Mouse (Mus musculus) lung, embryonic 15.5 days (tissue): Measurements from ENCODE around the gene Actn2. TPM values are rescaled to one million over a fixed set of nuclear protein-coding genes. Genes with fewer than 3 reads are reported as not detected.
A peak's percentile ranks its signal among the peaks of the same experiment; 100 is the strongest.

Experiments
- ATAC-seq: fragments of 200-750 bp; cut with Nextera tagmentation; 2 replicates; pipeline ENCODE4 v1.8.0; 2017; ENCODE audit warnings: moderate number of reproducible peaks, borderline replicate concordance; ENCODE audit not compliant: low FRiP score, low TSS enrichment; ENCODE audit errors: extremely low read depth
- H3K27ac ChIP-seq: fragments of 300-500 bp; sonication (generic); 2 replicates; pipeline ENCODE4 v1.5.1; 2015; ENCODE audit warnings: moderate library complexity, mild to moderate bottlenecking, inconsistent platforms
- H3K27me3 ChIP-seq: fragments of 300-500 bp; sonication (generic); 2 replicates; pipeline ENCODE4 v1.6.1; 2015; ENCODE audit warnings: inconsistent platforms
- H3K36me3 ChIP-seq: fragments of 300-500 bp; sonication (generic); 2 replicates; pipeline ENCODE4 v1.6.1; 2015; ENCODE audit warnings: inconsistent platforms
- H3K4me1 ChIP-seq: fragments of 300-500 bp; sonication (generic); 2 replicates; pipeline ENCODE4 v1.6.1; 2015; ENCODE audit warnings: inconsistent platforms
- H3K4me2 ChIP-seq: fragments of 300-500 bp; sonication (generic); 2 replicates; pipeline ENCODE4 v1.6.1; 2015; ENCODE audit warnings: inconsistent platforms, mild to moderate bottlenecking, moderate library complexity
- H3K4me3 ChIP-seq: fragments of 300-500 bp; sonication (generic); 2 replicates; pipeline ENCODE4 v1.5.1; 2015; ENCODE audit warnings: mild to moderate bottlenecking, inconsistent platforms
- H3K9ac ChIP-seq: fragments of 300-500 bp; sonication (generic); 2 replicates; pipeline ENCODE4 v1.6.1; 2015; ENCODE audit warnings: inconsistent platforms
- H3K9me3 ChIP-seq: fragments of 300-500 bp; sonication (generic); 2 replicates; pipeline ENCODE4 v1.6.1; 2016; ENCODE audit warnings: inconsistent platforms
- WGBS: fragments of 180-500 bp; shearing (Covaris S2); methylation state at CpG from one replicate; pipeline ENCODE4 v1.1.7; 2015; 5-methylcytosine and 5-hydroxymethylcytosine counted together
- polyA plus RNA-seq: library from polyadenylated mRNA; unstranded; fragments of >200 nt; fragmentation: Nextera tagmentation; extraction: Ambion mirVana; gene quantifications from 2 replicates; pipeline ENCODE4 v1.2.1, GENCODE M21; 2015

The Actn2 gene
- polyA plus RNA-seq, 1 experiment from 2014 or later: 33.0 TPM

- no peak for ATAC-seq
- peaks cover 8% of the 10 kb centered on the region for H3K4me1 ChIP-seq
- H3K36me3 ChIP-seq: no peaks in the 10 kb centered on the region
- H3K4me2 ChIP-seq: no peak overlapping the region
- WGBS: 41% methylated on average over 6 of the region's 6 CpGs
- no peaks in the 10 kb centered on the region for H3K9me3 ChIP-seq
- H3K4me3 ChIP-seq: no peak overlapping the region
- no peaks in the 10 kb centered on the region for H3K27me3 ChIP-seq
- H3K27ac ChIP-seq: no peak overlapping the region
- H3K9ac ChIP-seq: no peak overlapping the region
These were observed 887 bp upstream of the Actn2 start for GRCm38 (mm10) chr13:12341447-12341846.

DNA sequence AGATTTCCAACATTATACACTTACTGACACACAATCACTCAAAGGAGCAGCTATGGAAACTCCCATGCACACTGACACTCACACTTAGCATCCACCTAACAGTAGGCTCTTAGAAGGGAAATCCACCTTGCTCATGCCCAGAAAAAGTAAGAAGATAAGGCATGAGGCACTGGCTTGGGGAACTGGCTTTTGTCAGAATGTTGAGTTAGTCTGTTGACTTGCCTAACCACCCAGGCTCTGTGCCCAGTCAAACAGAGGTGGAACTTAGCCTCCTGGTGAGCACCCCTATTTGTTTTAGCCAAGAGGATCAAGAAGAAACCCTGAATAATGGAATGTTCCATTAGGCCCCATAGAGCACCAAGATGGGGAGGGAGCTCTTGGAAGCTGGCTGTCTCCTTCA, 1.1 kb downstream of the Actn2 start:
- Histone ChIP-seq H3K9ac (no peak overlapping the region), H3K9me3 (no peaks in the 10 kb centered on the region), H3K4me1 (peaks cover 8% of the 10 kb centered on the region), H3K27ac (no peak overlapping the region), H3K4me2 (peak overlapping the region; percentile 70; the same call in 1 of the 2 replicates), H3K27me3 (no peaks in the 10 kb centered on the region), H3K4me3 (no peak overlapping the region), H3K36me3 (no peaks in the 10 kb centered on the region)
- ATAC-seq: no peak

DNA sequence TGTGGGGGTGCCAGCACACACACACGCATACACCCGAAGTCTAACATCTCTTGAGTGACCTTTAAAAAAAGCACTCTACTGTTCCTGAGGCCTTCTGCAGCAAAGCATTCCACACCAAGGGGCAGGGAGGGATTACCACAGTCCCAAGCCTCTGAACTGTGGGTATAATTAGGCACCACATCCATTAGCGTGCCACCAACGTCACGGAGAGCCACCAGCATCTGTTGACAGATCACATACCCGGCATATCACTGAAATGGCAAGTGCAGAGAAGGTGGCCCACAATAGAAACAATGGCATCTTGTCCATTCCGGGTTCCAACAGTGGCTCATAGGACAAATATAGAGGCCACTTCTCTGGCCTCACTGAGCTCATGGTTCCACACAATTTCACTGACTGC, 2.8 kb downstream of the Actn2 start:
- 71% methylated on average over 7 of the region's 7 CpGs for WGBS
- no peak overlapping the region for H3K4me3 ChIP-seq
- no peaks in the 10 kb centered on the region for H3K27me3 ChIP-seq
- no peak overlapping the region for H3K9ac ChIP-seq
- H3K9me3 ChIP-seq: no peaks in the 10 kb centered on the region
- H3K27ac ChIP-seq: no peak overlapping the region
- no peaks in the 10 kb centered on the region for H3K36me3 ChIP-seq
- peaks cover 8% of the 10 kb centered on the region for H3K4me1 ChIP-seq
- no peak for ATAC-seq
- no peak overlapping the region for H3K4me2 ChIP-seq

GRCm38 (mm10) chr13:12334016-12334415, 6.5 kb downstream of the Actn2 start:
- H3K9me3 ChIP-seq: no peaks in the 10 kb centered on the region
- H3K9ac ChIP-seq: no peak overlapping the region
- H3K36me3 ChIP-seq: no peaks in the 10 kb centered on the region
- H3K27ac ChIP-seq: no peak overlapping the region
- 60% methylated on average over 12 of the region's 12 CpGs for WGBS
- no peak overlapping the region for H3K4me2 ChIP-seq
- no peak for ATAC-seq
- no peak overlapping the region for H3K4me3 ChIP-seq
- H3K4me1 ChIP-seq: no peaks in the 10 kb centered on the region
- H3K27me3 ChIP-seq: no peaks in the 10 kb centered on the region

DNA sequence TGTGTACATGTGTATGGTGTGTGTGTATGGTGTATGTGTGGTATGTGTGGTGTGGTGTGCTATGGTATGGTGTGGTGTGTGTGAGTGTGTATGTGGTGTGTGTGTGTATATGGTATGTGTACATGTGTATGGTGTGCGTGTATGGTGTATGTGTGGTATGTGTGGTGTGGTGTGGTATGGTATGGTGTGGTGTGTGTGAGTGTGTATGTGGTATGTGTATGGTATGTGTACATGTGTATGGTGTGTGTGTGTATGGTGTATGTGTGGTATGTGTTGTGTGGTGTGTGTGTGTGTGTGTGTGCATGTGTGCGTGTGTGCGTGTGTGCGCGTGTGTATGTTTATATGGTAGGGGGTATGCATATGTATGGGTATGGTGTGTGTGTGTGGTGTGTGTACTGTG, 9.0 kb downstream of the Actn2 start:
- ATAC-seq: no peak
- Histone ChIP-seq H3K9me3 (no peaks in the 10 kb centered on the region), H3K4me3 (no peak overlapping the region), H3K4me1 (no peaks in the 10 kb centered on the region), H3K9ac (no peak overlapping the region), H3K27ac (no peak overlapping the region), H3K36me3 (no peaks in the 10 kb centered on the region), H3K27me3 (no peaks in the 10 kb centered on the region), H3K4me2 (no peak overlapping the region)
- 98% methylated on average over 5 of the region's 5 CpGs for WGBS

GRCm38 (mm10) chr13:12328392-12328791, 12.2 kb downstream of the Actn2 start:
- Histone ChIP-seq H3K4me2 (no peak overlapping the region), H3K9me3 (no peaks in the 10 kb centered on the region), H3K27ac (no peak overlapping the region), H3K4me3 (no peak overlapping the region), H3K27me3 (no peaks in the 10 kb centered on the region), H3K36me3 (no peaks in the 10 kb centered on the region), H3K4me1 (no peaks in the 10 kb centered on the region), H3K9ac (no peak overlapping the region)
- no peak for ATAC-seq
- WGBS: 79% methylated on average over 4 of the region's 4 CpGs

GRCm38 (mm10) chr13:12327577-12327976, 13.0 kb downstream of the Actn2 start:
- no peaks in the 10 kb centered on the region for H3K4me1 ChIP-seq
- H3K27ac ChIP-seq: no peak overlapping the region
- no peaks in the 10 kb centered on the region for H3K27me3 ChIP-seq
- H3K9me3 ChIP-seq: no peaks in the 10 kb centered on the region
- WGBS: 94% methylated on average over 6 of the region's 6 CpGs
- no peak for ATAC-seq
- no peak overlapping the region for H3K4me3 ChIP-seq
- no peak overlapping the region for H3K9ac ChIP-seq
- no peak overlapping the region for H3K4me2 ChIP-seq
- no peaks in the 10 kb centered on the region for H3K36me3 ChIP-seq

- no peak overlapping the region for H3K4me3 ChIP-seq
- H3K27me3 ChIP-seq: no peaks in the 10 kb centered on the region
- no peak for ATAC-seq
- H3K27ac ChIP-seq: no peak overlapping the region
- no peaks in the 10 kb centered on the region for H3K9me3 ChIP-seq
- no peak overlapping the region for H3K4me2 ChIP-seq
- H3K4me1 ChIP-seq: no peaks in the 10 kb centered on the region
- H3K36me3 ChIP-seq: no peaks in the 10 kb centered on the region
- H3K9ac ChIP-seq: no peak overlapping the region
- WGBS: 79% methylated on average over 12 of the region's 12 CpGs
These were observed 17.4 kb downstream of the Actn2 start for GRCm38 (mm10) chr13:12323076-12323625.

GRCm38 (mm10) chr13:12320148-12320547, 20.4 kb downstream of the Actn2 start:
- Histone ChIP-seq H3K9me3 (no peaks in the 10 kb centered on the region), H3K4me1 (no peaks in the 10 kb centered on the region), H3K4me2 (no peak overlapping the region), H3K27ac (no peak overlapping the region), H3K4me3 (no peak overlapping the region), H3K36me3 (no peaks in the 10 kb centered on the region), H3K27me3 (no peaks in the 10 kb centered on the region), H3K9ac (no peak overlapping the region)
- 54% methylated on average over 2 of the region's 2 CpGs for WGBS
- no peak for ATAC-seq

GRCm38 (mm10) chr13:12318017-12318416, 22.5 kb downstream of the Actn2 start:
- no peaks in the 10 kb centered on the region for H3K36me3 ChIP-seq
- no peak overlapping the region for H3K4me2 ChIP-seq
- no peak overlapping the region for H3K9ac ChIP-seq
- H3K4me3 ChIP-seq: no peak overlapping the region
- no peaks in the 10 kb centered on the region for H3K9me3 ChIP-seq
- WGBS: 47% methylated on average over 5 of the region's 5 CpGs
- no peak for ATAC-seq
- no peak overlapping the region for H3K27ac ChIP-seq
- no peaks in the 10 kb centered on the region for H3K27me3 ChIP-seq
- H3K4me1 ChIP-seq: no peaks in the 10 kb centered on the region

DNA sequence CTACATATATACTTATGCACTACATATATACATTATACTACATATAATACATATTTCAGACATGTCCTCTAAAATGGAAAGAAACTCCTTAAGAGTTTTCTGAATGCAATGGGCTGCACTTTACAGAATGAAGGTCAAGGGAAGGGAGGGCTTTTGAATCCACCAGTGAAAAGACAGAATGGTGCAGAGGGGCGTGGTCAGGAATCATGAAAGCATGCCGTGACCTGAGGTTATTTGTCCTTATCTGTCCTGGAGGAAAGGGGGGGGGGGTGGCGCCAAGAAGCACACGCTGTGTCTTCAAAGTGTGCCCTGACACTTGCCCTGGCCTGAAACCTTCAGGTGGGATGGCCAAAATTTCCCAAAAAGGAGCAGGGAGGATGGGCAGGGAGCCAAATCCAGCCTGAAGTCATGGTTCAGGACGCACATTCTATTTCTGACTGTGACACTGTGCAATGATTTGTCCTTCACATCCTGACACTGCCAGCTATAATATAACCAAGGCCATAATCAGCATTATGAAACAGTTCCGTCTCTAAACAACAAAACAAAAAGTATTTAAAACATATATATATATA, 23.3 kb downstream of the Actn2 start:
- no peaks in the 10 kb centered on the region for H3K27me3 ChIP-seq
- no peak for ATAC-seq
- 30% methylated on average over 6 of the region's 6 CpGs for WGBS
- H3K9ac ChIP-seq: no peak overlapping the region
- H3K4me3 ChIP-seq: no peak overlapping the region
- no peaks in the 10 kb centered on the region for H3K9me3 ChIP-seq
- H3K4me1 ChIP-seq: no peaks in the 10 kb centered on the region
- H3K27ac ChIP-seq: no peak overlapping the region
- no peaks in the 10 kb centered on the region for H3K36me3 ChIP-seq
- H3K4me2 ChIP-seq: no peak overlapping the region

- Histone ChIP-seq H3K4me1 (no peaks in the 10 kb centered on the region), H3K27ac (no peak overlapping the region), H3K4me3 (no peak overlapping the region), H3K9me3 (no peaks in the 10 kb centered on the region), H3K27me3 (no peaks in the 10 kb centered on the region), H3K36me3 (no peaks in the 10 kb centered on the region), H3K9ac (no peak overlapping the region), H3K4me2 (no peak overlapping the region)
- ATAC-seq: no peak
- 94% methylated on average over 6 of the region's 6 CpGs for WGBS
These were observed 26.4 kb downstream of the Actn2 start for GRCm38 (mm10) chr13:12314173-12314572.
